Mouse (Mus musculus) mature B cell (primary cell): ENCODE measurements around the gene Arf6.
"Not testable (repeated sequence)": the region's sequence is repeated elsewhere in the genome, so short reads cannot be mapped to it uniquely, and the experiment has no call there.

Experiments used
- in situ Hi-C: fragments of 300-500 bp; cut with MboI; formaldehyde crosslinking; loops from 2 replicates; pipeline ENCODE4 v1.14.3; 2019

The Arf6 gene

DNA sequence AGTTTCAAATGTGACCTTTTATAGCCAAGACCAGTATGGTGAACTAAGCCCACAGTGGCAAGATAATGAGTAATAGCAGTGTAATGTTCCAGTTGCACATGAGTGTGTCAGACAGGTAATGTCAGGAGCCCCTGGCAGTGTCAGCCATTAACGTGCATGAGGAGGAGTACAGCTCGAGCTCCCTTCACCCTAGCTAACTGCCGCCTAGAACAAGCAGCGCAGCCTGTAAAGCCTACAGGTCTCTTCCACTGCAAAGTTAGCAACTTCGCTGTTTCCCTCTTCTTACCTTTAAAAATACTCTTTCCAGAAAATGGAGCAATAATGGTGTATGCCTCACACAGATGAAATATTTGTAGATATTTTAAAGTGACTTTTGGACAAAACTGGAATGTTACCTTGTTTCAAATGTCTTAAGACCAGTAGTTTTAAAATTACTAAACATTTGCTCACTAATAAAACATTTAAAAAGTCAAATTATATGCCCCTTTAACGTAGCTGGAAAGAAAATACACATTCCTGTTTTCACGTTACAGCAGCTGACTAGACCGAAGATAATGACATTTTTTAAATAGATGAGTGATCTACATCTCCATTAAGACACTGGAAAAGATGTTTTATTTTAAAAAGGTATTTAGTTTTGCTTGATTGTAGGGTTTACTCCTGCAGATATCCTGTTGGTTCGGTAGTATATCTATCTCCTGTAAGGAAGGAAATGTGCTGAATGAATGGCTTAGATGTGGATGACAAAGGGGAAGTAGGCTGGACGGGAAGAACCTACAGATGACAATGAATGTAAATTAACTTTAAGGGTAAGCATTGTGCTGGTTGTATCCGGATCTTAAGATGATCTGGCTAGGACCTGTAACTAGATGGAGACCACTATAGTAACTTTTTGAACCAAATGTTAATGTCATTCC lies 2.2 kb downstream of the Arf6 start:
- in situ Hi-C loops, result no loop called here

DNA sequence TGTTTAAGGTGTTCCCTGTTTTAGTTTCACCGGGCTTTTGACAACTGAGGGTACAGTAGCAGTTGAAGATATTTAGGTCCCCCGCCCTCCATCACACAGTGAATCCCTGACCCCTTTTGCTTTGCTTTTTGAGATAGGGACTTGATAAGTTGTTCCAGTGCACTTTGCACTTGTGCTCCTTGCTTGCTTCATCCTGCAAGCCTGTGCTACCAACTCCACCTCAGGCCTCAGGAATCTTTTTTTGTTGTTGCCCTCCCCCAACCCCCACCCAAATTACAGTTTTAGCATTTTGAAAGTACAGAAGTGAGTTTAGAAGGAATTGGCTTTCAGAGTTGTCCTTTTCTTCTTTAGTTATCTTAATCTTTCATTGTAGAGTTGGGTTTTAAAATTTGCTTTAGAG lies 4.2 kb downstream of the Arf6 start:
- in situ Hi-C loops, result no loop called here

DNA sequence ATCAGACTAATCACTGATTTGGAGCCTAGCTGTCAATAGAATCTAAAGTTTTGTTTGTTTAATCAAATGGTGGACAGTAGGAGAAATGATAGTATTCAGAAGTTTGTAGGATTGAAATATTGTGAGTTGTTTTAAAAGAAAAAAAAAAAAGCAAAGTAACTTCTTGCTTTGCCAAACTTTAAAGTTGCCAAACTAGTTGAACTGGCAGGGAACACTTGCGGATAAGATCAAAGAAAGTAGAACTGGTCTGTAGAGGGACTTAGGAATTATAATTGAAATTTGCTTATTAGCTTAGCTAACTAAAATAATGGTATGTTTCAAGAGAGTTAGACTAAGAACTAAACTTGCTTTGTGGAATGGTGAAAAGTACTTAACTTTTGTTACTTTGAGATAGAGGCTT lies 5.2 kb downstream of the Arf6 start:
- in situ Hi-C loops, result no loop called here

DNA sequence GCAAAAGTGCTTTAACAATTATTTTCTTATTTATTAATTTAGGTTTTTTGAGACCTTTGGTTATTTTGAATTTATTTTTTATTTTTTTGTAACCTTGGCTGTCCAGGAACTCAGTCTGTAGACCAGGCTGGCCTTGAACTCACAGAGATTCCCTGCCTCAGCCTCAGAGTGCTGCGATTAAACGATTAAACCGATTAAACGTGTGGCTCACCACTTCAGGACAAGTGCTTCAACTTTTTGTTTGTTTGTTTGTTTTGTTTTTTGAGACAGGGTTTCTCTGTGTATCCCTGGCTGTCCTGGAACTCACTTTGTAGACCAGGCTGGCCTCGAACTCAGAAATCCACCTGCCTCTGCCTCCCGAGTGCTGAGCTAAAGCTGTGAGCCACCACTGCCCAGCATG lies 5.7 kb downstream of the Arf6 start:
- in situ Hi-C loops, result not testable (repeated sequence)

DNA sequence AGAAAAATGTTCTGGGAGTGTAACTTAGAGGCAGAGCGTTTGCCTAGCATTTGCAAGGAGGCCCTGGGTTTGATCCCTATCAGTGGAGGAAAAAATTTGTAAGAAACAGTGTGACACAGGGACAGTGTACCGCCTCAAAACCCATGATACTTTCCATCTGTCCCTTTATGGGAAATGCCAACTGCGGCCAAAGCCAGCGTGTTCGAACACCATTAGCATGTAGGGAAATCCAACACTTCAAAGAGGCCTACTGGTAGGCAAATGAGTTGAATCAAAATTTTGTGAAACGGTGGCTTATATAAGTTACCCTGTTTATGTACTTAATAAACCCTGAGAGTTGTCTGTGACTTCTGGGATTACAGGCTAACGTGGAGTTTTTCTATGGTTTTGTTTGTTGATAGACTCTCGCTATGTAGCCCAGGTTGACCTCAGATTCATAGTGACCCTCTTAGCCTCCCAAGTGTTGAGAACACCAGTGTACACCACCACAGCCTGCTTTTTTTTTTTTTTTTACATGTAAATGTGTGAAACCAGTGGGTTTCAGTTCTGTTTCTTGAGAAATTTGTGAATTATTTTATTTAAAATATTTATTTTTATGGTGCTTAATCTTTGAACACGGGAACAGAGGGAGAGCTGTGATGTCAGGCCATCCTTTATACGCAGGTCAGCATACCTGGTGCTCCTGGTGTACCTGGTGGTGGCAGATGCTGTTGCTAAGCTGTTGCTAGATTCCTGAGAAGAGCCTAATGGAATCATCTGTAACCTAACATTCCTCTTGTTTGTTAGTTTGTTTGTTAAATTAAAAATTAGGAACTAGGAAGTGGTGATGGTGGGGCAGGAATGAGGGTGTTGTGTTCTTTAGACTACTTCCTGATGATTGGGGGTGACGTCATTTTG lies 6.9 kb downstream of the Arf6 start:
- in situ Hi-C loops, result no loop called here

DNA sequence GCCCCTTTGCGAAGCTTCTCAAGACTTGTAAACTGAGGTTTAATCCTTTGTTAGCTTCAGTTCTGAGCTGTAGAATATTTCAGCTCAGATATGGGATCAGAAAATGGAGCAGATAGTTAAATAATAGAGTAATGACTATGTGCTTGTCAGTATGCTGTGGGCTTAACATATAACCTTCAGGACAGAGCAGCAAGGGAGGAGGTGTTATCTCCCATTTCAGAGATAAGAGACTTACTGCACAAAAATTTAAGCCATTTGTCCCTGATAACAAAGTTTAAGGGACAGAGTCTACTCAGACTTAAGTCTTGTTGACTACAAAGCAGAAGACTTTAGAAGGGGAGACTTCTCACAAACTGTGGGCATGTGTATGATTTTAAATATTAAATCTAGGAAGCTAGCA lies 10.9 kb downstream of the Arf6 start:
- in situ Hi-C loops, result no loop called here

DNA sequence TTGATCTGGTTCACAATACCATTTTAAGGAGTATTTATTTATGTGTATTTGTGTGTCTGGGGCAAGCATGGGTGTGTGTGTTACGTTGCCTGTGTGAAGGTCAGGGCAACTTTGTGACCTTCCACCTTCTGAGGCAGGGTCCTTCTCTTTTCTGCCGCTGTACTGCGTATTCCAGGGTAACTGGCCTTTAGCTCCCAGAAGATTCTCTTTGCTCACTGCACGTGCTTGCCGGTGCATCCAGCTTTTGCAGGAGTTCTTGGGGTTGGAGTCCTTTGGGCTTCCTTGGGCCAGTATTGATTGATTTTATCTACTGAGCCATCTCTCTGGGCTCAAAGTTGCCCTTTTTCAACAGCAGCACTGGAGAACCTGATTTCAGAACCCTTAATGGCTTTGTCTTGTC lies 12.7 kb downstream of the Arf6 start:
- in situ Hi-C loops, result no loop called here

DNA sequence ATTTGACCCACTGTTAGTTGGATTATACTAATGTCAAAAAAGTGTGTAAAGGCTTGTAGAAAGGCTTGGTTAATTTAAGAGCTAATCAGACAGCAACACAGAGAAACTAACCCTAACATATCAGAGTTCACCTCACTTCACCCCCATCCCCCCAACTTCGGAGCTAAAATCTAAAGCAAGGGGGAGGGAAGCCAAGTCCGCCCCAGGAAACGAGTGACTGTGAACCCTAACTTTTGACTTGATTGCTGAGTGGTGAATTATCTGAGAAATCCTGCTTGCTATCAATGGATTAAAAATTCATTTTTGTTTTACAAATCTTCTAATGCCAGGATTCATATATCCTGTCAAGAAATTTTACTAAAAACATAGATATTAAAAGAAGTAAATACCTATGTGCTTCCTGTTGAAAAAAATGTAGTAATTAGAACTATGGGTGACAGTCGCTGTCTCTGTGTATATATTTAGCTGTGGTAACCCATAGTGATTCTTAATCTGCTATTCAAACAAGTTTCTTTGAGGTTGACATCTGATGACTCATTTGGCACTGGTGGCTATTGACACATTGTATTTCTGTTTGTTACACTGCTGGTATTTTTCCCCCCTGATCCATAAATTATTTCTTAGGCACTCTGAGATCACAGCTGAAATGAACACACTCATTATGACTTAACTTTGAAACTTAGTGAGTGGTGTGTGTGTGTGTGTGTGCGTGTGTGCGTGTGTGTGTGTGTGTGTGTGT lies 13.8 kb downstream of the Arf6 start:
- in situ Hi-C loops, result no loop called here

DNA sequence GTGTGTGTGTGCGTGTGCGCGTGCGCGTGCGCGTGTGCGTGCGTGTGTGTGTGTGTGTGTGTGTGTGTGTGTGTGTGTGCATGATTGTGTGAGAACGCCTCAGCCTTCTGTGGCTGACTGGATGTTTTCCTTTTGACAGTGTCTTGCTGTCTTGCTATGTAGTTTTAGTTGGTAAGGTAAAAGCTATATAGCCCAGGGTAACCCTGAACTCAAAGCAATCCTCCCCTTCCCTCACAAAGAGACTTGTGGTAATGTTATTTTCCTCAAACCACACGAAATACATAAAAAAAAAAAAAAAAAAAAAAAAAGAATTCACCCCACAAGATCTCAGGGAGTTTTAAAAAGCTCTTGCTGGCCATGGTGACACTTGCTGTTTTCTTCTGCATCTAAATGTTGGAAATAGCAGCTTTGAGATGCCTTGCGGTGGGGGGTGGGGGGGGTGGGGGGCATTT lies 14.4 kb downstream of the Arf6 start:
- in situ Hi-C loops, result not testable (repeated sequence)

DNA sequence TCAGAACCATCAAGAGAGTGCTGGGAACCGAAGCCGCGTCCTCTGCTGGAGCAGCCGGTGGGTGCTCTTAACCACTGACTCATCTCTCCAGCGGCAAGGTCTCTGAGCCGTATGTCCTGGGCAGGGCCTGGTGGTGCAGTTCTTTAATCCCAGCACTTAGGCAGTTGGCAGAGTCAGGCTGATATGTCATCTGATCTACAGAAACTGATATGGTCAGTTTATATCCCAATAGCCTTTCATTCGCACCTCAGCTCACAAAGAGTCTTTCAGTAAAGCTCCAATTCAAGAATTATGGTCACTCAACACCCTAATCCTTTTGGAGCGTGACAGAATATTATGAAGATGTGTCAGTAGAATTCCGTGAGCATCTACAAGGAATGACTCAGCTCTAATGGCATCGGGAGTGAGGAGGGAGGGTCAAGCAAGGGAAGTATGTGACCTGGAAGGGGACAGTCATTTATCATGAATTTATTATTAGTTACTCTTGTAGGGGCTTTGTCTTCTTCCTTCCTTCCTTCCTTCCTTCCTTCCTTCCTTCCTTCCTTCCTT lies 16.4 kb downstream of the Arf6 start:
- in situ Hi-C loops, result no loop called here

DNA sequence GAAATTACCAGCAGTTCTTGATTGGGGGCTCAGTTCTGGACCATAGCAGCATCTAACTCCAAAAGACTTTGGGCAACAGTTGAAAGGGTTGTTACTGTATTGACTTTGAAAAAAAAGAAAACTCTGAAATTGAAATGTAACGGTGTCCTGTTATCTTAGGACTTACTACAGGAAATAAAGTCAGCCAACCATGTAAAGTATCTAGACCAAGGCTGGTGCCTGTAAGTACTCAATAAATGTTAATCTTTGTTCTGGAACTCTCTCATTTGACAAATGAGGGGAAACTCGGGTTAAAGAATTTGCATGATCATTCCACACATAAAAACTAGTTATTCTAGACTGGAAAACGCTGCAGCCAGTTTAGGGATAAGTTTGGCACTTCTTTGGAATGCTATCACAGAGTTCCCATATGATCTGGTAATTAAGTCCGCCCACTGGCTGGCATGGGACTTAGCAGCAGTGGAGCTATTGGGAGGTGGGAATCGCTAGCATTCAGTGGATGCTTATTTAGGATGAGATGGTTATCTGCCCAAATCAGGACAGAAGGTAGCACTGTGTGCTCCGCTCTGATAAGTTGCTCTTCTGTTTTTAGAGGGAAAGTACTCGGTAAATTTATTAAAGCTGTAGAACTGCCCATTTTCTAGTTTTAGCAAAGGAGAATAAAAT lies 17.5 kb downstream of the Arf6 start:
- in situ Hi-C loops, result no loop called here

DNA sequence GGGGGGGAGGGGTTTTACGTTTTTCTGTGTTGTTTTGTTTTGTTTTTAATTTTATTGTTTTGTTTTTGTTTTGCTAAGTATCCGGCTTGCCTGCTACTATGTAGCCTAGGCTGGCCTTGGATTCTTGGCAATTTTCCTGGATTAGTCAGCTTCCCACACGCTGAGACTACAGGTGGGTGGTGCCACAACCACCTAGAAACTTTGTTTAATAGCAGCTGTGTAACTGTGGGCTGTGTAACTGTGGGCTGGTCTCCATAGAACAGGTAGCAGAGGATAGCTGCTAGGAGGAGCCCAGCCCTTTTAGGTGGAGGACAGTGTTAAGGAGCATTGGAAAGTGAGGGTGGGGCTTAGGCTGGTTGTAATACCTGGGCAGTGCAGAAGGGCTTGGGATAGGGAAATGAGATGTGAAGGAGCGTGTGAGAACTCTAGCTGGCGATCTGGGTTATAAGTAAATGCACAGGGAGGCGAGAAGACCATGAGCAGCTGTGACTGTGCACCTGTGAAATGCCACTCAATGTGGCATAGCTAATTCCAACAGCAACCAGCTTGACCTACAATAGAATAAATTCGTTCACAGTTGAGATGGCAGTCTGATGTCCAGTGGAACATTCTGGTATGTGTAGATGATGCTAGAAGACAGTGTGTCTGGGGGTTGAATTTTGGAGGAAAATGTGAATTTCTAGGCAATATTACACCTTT lies 18.2 kb downstream of the Arf6 start:
- in situ Hi-C loops, result no loop called here

DNA sequence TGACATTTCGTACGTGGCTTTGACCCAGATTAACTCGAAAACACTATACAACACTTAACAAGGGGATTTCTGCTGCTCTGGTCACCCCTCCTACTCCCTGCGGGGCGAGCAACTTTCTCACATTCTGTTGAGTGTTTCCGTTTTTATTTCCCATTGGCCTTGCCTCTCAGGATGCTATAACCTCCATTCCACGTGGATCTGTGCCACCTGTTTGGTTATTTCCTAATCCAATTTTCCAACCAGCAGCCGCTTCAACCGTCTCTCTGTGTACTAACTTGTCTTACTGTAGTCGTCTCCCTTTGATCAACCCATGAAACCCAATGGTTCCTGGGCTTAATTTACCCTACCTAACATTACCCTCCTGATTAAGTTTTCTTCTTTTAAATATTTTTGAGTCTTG lies 21.1 kb downstream of the Arf6 start:
- in situ Hi-C loops, result no loop called here

DNA sequence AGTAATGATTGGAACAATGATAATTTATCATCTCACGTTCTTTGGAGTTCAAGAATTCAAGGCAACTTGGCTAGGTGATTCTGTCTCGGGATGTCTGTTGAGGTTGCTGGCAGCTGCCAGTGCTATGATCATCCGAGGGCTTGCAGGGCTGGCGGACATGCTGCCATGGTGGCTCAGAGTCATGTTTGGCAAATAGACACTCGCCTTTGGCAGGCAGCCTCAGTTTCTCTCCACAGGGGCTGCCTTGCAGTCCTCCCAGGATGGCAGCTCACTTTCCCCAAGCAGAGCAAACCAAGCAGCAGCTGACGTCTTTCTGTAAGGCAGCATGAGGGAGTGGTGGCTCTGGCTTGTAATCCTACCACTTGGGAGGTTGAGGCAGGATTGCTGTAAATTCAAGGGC lies 22.5 kb downstream of the Arf6 start:
- in situ Hi-C loops, result no loop called here

DNA sequence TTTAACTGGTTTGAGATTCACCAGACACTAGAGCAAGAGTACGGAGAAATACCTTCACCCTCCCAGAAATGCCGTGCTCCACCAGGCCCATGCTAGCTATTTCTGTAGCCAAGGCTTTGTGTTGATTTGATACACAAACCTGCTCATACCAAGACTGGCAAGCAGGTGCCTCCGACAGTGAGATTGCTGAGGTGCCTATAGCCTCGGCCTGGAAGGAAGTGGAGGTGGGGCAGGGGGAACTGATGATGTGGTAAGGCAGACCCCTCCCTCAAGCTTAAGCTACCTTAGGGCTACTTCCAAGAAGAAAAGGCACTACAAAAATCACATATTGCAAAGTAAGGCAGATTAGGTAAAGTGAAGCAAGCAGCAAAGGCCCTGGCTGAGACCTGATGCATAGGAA lies 28.4 kb downstream of the Arf6 start:
- in situ Hi-C loops, result no loop called here

DNA sequence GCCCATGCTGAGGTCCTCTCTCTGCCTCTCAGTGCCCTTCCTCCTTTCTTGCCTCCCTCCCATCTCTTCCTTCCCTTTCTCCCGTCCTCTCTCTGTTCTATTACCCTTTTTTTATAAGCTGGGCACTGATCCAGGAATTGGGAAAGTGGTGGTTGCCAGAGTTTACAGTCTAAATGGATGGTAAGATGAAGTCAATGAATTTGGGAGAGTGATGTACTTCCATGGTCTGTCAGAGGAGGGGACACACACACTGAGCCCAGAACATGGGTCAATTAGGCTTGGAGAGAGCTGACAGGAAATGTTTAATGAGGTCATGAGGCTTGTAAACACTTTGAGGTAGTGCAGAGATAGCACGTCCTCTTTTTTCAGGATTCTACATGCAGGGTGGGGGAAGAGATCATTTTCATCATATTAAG lies 28.9 kb downstream of the Arf6 start:
- in situ Hi-C loops, result no loop called here

DNA sequence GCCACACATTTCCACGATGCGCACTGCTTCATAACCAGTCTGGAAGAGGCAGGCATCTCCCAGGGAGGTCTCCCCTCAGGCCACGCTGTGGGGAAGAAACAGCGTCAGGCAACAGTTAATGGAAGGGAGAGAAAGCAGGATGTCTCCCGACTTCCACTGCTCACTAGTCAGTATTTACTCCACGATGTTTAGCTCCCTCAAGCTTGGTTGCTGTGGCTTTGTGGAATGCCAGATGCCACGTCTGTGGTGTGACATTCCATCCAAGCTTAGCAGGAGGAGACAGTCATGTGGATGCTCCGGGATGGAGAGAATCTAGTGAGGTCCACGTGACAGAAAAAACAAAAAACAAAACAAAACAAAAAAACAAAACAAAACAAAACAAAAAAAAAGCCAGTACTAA lies 30.1 kb downstream of the Arf6 start:
- in situ Hi-C loops, result no loop called here

DNA sequence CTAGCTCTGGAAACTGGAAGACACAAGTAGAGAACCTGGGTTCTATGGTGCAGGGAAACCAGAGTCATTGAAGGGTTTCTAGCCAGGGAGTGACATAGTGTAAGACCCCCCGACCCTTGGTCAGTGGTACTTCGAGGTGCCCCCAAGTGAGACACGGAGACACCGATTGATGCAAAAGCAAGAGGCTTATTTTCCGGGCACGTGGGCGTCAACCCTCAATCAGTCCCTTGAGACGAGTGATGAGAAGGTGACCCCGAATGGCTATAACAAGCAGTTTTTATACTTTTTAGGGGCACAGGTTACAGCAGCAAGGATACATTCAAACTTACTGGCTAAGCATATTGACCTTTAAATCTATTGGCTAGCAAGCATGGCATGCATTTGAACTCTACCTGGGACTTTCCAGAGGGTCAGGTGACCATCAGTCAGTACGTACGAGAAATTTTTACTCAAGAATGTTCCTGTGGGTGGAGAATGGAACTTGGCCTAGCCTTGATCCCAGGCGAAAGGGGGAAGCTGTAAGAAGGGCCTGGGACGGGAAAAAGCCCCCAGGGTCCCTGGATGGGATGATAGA lies 30.7 kb downstream of the Arf6 start:
- in situ Hi-C loops, result no loop called here

DNA sequence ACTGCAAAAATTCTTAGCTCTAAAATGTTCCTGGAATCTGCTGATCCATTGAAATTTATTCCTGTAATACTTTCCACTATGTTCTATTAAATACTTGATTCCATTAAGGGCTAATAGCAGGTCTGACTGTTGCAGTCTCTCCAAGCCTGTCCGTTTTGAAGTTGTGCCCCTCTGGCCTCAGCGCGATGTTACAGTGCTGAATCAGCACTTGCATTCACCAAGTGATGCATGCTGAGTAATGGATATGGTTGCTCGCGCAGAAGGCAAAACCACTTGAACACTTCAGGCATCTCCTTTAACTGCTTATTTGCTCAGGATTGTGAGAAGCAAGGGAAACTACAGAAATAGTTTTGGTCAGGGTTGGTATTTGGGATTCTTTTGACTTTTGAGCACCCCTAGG lies 38.8 kb downstream of the Arf6 start:
- in situ Hi-C loops, result no loop called here

DNA sequence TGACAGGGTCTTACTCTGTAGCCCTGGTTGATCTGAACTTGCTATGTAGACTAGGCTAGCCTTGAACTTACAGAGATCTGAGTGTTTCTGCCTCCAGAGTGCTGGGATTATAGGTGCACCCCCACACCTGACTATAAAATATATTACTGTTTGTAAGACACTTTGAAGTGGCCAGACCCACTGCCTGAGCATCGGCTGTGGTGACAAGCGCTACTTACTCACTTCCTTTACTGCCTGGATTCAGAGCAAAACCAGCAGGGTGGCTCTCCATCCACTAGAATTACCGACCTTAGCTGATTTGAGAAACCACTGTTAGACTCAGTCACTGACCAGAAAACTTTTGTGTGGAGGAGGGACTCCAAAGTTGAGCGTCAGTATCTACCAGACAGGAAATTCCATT lies 40.0 kb downstream of the Arf6 start:
- in situ Hi-C loops, result no loop called here
